Mouse (Mus musculus) midbrain, embryonic 14.5 days (tissue): ENCODE results near the gene Txndc15. TPM values are rescaled to one million over a fixed set of nuclear protein-coding genes. Genes with fewer than 3 reads are reported as not detected.

Experiments used
- ATAC-seq: fragments of 200-750 bp; cut with Nextera tagmentation; 2 replicates; pipeline ENCODE4 v1.8.0; 2017; ENCODE audit warnings: moderate number of reproducible peaks, moderate library complexity; ENCODE audit not compliant: low FRiP score, low TSS enrichment
- DNase-seq: peaks from one replicate; pipeline ENCODE4 v3.0.0-alpha.2; 2015
- H3K27ac ChIP-seq: fragments of 300-500 bp; sonication (generic); replicated peaks from 2 replicates; pipeline ENCODE4 v1.5.1; 2014; ENCODE audit warnings: mild to moderate bottlenecking, low read depth, low read length, moderate library complexity
- H3K27me3 ChIP-seq: fragments of 300-500 bp; sonication (generic); 2 replicates; pipeline ENCODE4 v1.6.1; 2014; ENCODE audit warnings: low read length, control low read depth, mixed read lengths; ENCODE audit not compliant: control insufficient read depth, insufficient read depth
- H3K36me3 ChIP-seq: fragments of 300-500 bp; sonication (generic); 2 replicates; pipeline ENCODE4 v1.6.1; 2014; ENCODE audit warnings: low read length, control low read depth; ENCODE audit not compliant: control insufficient read depth, insufficient read depth
- H3K4me1 ChIP-seq: fragments of 300-500 bp; sonication (generic); 2 replicates; pipeline ENCODE4 v1.6.1; 2014; ENCODE audit warnings: mild to moderate bottlenecking, antibody characterized with exemption, low read length, control low read depth; ENCODE audit not compliant: control insufficient read depth, insufficient read depth
- H3K4me2 ChIP-seq: fragments of 300-500 bp; sonication (generic); 2 replicates; pipeline ENCODE4 v1.6.1; 2014; ENCODE audit warnings: mild to moderate bottlenecking, low read length, moderate library complexity
- H3K4me3 ChIP-seq: fragments of 300-500 bp; sonication (generic); replicated peaks from 2 replicates; pipeline ENCODE4 v1.5.1; 2014; ENCODE audit warnings: low read depth, low read length
- H3K9ac ChIP-seq: fragments of 300-500 bp; sonication (generic); replicated peaks from 2 replicates; pipeline ENCODE4 v1.6.1; 2014; ENCODE audit warnings: mild to moderate bottlenecking, low read length, moderate library complexity
- H3K9me3 ChIP-seq: fragments of 300-500 bp; sonication (generic); 2 replicates; pipeline ENCODE4 v1.6.1; 2016; ENCODE audit warnings: low read length, control low read depth, mixed read lengths; ENCODE audit not compliant: control insufficient read depth
- WGBS: fragments of 180-500 bp; shearing (Covaris S2); extraction: QIAGEN DNeasy Blood & Tissue Kit; methylation state at CpG from one replicate; pipeline ENCODE4 v1.1.7; 2014; 5-methylcytosine and 5-hydroxymethylcytosine counted together
- polyA plus RNA-seq: library from polyadenylated mRNA; unstranded; fragments of >200 nt; fragmentation: Nextera tagmentation; extraction: Ambion mirVana; gene quantifications from 2 replicates; pipeline ENCODE4 v1.2.1, GENCODE M21; 2014

Gene Txndc15
- polyA plus RNA-seq, 1 experiment from 2014 or later, result 134 TPM

DNA sequence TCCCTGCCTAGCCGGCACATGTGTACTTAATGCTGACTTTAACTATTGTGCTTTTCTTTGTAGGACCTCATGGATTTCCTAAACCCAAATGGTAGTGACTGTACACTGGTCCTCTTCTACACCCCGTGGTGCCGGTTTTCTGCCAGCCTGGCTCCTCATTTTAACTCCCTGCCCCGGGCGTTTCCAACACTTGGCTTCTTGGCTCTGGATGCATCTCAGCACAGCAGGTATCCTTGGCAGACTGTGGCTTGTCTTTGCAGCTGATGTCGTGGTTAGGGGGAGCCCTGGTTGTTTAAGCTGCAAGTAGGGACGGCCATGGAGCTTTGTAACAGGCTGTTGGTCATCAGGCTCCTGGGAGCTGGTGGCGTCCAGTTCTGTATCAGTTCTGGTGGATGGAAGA is 7.1 kb downstream of the Txndc15 start:
- no peak overlapping the region for H3K27ac ChIP-seq
- no peaks in the 10 kb centered on the region for H3K9me3 ChIP-seq
- no peak overlapping the region for H3K4me2 ChIP-seq
- DNase-seq (no peak), ATAC-seq (no peak)
- H3K27me3 ChIP-seq, result no peaks in the 10 kb centered on the region
- WGBS, result 70% methylated on average over 8 of the region's 8 CpGs
- 0 out of 2 replicates have a peak, but pooled peaks cover 5% of the 10 kb centered on the region for H3K4me1 ChIP-seq
- H3K36me3 ChIP-seq, result peaks cover 74% of the 10 kb centered on the region
- no peak overlapping the region for H3K4me3 ChIP-seq
- H3K9ac ChIP-seq, result no peak overlapping the region

DNA sequence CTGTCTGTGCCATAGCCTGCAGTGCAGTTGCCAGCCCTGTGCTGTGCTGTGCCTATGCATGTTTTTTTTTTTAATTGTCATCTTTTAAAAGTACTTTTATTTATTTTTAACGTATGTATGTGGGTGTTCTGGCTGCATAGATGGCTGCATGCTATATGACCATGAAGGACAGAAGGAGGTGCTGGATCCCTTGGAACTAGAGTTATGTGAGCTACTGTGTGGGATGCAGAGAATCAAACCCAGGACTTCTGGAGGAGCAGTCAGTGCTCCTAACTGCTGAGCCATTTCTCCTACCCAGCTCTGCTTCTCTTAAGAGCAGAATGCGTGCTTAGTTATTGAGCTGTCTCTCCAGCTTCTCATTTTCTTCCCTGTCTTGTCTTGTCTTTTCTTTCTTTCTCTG is 7.5 kb downstream of the Txndc15 start:
- H3K9me3 ChIP-seq, result no peaks in the 10 kb centered on the region
- no peak overlapping the region for H3K27ac ChIP-seq
- H3K4me3 ChIP-seq, result no peak overlapping the region
- H3K36me3 ChIP-seq, result peaks cover 74% of the 10 kb centered on the region
- no peak overlapping the region for H3K9ac ChIP-seq
- ATAC-seq (no peak), DNase-seq (no peak)
- 91% methylated on average over 2 of the region's 2 CpGs for WGBS
- no peak overlapping the region for H3K4me2 ChIP-seq
- H3K4me1 ChIP-seq, result 0 out of 2 replicates have a peak, but pooled peaks cover under 1% of the 10 kb centered on the region
- no peaks in the 10 kb centered on the region for H3K27me3 ChIP-seq

DNA sequence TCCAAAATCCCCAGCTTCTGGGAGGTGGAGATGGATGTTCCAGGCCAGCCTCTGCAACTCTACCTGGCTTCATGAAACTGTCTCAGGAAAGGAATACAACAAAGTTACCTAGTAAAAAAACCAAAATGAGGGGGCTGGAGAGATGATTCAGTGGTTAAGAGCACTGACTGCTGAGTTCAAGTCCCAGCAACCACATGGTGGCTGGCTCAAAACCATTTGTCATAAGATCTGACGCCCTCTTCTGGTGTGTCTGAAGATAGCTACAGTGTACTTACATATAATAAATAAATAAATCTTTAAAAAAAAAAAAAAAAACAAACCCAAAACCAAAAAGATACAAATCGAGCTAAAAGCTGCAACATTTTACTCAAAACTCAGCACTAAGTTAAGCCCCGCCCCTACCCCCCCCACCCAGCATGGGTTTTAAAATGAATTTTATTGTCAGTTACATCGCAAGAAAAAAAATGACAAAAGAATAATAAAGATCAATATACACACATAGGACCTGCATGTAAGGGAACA is 12.2 kb downstream of the Txndc15 start:
- H3K9me3 ChIP-seq, result no peaks in the 10 kb centered on the region
- ATAC-seq, result no peak
- H3K4me2 ChIP-seq, result peak overlapping the region; percentile 53
- H3K27me3 ChIP-seq, result no peaks in the 10 kb centered on the region
- 4% methylated on average over 4 of the region's 4 CpGs for WGBS
- peak overlapping the region; percentile 52 for H3K4me3 ChIP-seq
- H3K36me3 ChIP-seq, result peaks cover 37% of the 10 kb centered on the region
- peak overlapping the region; percentile 56 for H3K9ac ChIP-seq
- peak overlapping the region; percentile 95 for H3K27ac ChIP-seq
- peak; percentile 49 for DNase-seq
- no peaks in the 10 kb centered on the region for H3K4me1 ChIP-seq

DNA sequence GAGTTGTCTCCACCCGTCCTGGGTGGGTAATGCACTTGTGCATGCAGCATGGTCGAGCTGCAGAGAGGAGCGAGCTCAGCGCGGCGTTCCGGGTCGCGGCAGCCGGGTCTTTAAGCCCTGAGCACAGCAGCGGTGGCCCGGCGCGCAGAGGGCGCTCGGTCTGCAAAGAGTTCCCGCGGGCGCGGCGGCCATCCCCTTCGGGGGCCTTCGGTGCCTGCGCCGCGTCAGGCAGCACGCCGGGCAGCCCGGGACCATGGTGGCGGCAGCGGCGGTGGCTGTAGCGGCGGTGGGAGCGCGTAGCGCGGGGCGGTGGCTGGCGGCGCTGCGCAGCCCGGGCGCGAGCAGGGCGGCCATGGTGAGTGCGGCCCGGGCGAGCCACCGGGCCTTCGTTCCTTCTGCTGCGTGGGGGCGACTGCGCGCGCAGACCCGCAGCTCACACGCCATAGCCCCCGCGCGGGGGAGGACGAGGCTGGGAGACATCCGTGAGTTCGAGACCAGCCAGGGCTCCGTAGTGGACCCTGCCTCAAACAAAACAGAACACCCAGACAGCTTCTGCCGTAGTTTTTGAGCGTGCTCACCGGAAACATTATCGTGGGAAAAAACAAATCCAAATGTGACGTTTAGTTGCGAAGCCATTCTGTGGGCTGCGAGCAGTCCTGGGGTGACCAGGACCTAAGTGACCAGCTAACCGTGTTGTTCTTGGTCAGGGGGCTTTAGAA is 12.8 kb downstream of the Txndc15 start, which contains the start of gene Pcbd2:
Gene Pcbd2, plus strand, starts transcription at position 249 of the 719 bp plus-strand sequence.
- H3K9ac ChIP-seq, result peak within 1 kb of the TSS; percentile 56
- peak; percentile 89 for DNase-seq
- peaks cover 32% of the 10 kb centered on the region for H3K36me3 ChIP-seq
- H3K4me3 ChIP-seq, result peak within 1 kb of the TSS; percentile 52
- H3K27ac ChIP-seq, result peak within 1 kb of the TSS; percentile 95
- no peaks in the 10 kb centered on the region for H3K9me3 ChIP-seq
- no peaks in the 10 kb centered on the region for H3K27me3 ChIP-seq
- peak within 1 kb of the TSS; percentile 53 for H3K4me2 ChIP-seq
- WGBS, result under 1% methylated on average over 63 of the region's 73 CpGs
- H3K4me1 ChIP-seq, result no peaks in the 10 kb centered on the region
- peak; percentile 89 for ATAC-seq

DNA sequence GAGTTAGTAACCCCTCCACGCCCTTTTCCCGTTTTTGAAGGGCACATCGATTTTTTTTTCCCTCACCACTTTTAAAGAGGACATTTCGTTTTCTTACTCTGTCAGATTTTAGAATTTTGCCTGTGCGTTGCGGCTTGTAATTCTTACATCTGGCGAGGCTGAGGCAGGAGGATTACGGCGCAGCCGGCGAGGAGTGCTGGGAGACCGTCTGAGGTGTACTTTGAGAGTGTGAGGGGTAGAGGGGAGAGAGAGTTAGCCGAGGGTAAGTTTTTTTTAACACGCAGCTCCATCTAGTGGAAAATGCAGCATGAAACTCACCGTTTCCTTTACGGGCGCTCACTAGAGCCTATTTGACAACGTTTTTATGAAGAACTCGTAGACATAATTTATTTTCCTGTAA is 13.4 kb downstream of the Txndc15 start:
- Histone ChIP-seq H3K4me2 (peak overlapping the region; percentile 53), H3K9me3 (no peaks in the 10 kb centered on the region), H3K4me3 (peak overlapping the region; percentile 52), H3K27ac (peak overlapping the region; percentile 95; the same call in 1 of the 2 replicates), H3K4me1 (no peaks in the 10 kb centered on the region), H3K9ac (peak overlapping the region; percentile 56), H3K36me3 (peaks cover 32% of the 10 kb centered on the region), H3K27me3 (no peaks in the 10 kb centered on the region)
- ATAC-seq (peak; percentile 63; the same call in 1 of the 2 replicates), DNase-seq (peak; percentile 85)
- 5% methylated on average over 19 of the region's 19 CpGs for WGBS

DNA sequence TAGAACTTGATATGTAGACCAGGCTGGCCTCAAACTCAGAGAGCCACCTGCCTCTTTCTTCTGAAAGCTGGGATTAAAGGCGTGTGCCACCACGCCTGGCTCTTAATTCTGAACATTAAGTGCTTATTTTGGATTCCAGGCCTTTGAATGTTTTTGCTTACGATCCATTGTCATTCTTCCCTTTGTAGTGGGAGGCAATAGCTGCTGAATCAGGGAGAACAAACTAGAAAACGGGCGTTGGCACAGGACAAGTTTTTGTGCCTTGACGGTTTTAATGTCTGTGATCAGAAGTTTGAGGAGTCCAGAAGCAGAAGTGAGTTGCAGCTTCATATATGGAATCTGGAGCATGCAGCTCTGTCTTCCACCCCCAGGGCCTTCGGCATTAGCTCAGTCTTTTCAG is 16.3 kb downstream of the Txndc15 start:
- no peak overlapping the region for H3K27ac ChIP-seq

DNA sequence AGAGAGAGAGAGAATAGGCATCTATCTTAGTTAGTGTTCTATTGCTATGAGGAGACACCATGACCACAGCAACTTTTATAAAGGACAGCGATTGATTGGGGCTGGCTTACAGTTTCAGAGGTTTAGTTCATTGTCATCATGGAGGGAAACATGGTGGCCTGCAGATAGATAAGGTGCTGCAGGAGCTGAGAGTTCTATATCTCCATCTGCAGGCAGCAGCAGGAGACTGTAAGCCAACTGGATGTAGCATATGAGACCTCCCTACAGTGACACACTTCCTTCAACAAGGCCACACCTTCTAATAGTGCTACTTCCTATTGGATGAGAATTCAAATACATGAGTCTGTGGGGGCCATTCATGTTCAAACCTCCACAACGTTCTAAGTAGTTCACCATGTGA is 17.7 kb downstream of the Txndc15 start:
- Histone ChIP-seq H3K27me3 (no peaks in the 10 kb centered on the region), H3K27ac (no peak overlapping the region), H3K4me1 (no peaks in the 10 kb centered on the region), H3K9me3 (no peaks in the 10 kb centered on the region), H3K4me2 (no peak overlapping the region), H3K9ac (no peak overlapping the region), H3K4me3 (no peak overlapping the region), H3K36me3 (no peaks in the 10 kb centered on the region)
- no peak for DNase-seq
- 78% methylated on average over 2 of the region's 2 CpGs for WGBS
- no peak for ATAC-seq

More for the DNA sequence above, 16.3 kb downstream of the Txndc15 start:
- no peak overlapping the region for H3K4me3 ChIP-seq
- H3K27me3 ChIP-seq, result no peaks in the 10 kb centered on the region
- 0 out of 2 replicates have a peak, but pooled peaks cover 7% of the 10 kb centered on the region for H3K36me3 ChIP-seq
- no peak for DNase-seq
- ATAC-seq, result no peak
- WGBS, result 93% methylated on average over 7 of the region's 7 CpGs
- no peak overlapping the region for H3K9ac ChIP-seq
- H3K4me1 ChIP-seq, result no peaks in the 10 kb centered on the region
- no peak overlapping the region for H3K4me2 ChIP-seq
- H3K9me3 ChIP-seq, result no peaks in the 10 kb centered on the region

DNA sequence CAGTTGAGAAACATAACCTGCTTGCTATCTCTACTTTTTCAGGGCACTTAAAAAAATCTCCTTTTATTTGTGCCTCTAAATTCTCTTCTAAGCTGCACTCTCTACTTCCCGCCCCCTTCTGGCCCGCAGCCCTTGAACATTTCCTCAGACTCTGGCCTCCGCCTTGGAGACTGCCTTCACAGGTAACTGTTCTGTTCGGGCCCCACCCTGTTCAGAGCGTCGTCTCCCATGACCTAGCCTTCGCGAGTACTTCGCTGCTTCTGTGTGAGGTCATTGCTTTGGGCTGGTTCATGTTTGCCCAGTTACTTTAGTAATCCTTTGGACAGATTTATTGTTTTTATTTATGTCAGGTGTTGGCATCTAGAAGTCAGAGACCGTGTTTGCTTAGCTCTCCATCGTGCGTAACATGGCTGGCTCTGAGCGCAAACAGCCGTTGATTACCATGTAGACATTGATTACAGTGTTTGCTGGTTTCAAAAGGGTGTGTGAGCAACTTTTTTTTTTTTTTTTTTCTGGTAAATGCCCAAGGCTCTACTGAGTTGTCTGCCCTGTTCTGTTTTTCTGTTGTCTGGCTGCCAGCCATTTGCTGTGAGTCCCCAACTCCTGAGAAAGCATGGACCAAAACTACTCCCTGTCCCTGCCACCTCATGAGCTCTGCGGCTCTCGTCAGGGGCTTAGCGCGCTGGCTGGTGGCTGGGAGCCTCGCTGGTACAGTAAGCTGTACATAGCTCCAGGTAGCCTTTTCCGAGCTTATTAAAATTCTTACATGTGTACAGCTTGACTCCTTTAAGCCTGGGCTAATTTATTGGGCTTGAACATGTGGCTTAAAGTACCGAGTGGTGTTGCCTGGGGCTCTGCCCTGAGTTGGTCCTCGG is 19.4 kb downstream of the Txndc15 start:
- Histone ChIP-seq H3K4me1 (no peaks in the 10 kb centered on the region), H3K4me2 (no peak overlapping the region), H3K27me3 (no peaks in the 10 kb centered on the region), H3K27ac (no peak overlapping the region), H3K4me3 (no peak overlapping the region), H3K9me3 (no peaks in the 10 kb centered on the region), H3K36me3 (no peaks in the 10 kb centered on the region), H3K9ac (no peak overlapping the region)
- WGBS, result 86% methylated on average over 22 of the region's 22 CpGs
- ATAC-seq (no peak), DNase-seq (no peak)
